Mouse (Mus musculus) ES-Bruce4 (cell line): ENCODE results near the gene Ppm1e. TPM values are rescaled to one million over a fixed set of nuclear protein-coding genes. Genes with fewer than 3 reads are reported as not detected.

Experiments used
- H3K27ac ChIP-seq: 2 replicates; pipeline ENCODE4 v1.5.1; 2012; ENCODE audit warnings: low read length, inconsistent platforms; ENCODE audit not compliant: insufficient read depth
- H3K27me3 ChIP-seq: 2 replicates; pipeline ENCODE4 v1.6.1; 2012; ENCODE audit warnings: mild to moderate bottlenecking, low read length, inconsistent platforms; ENCODE audit not compliant: control insufficient read depth, poor library complexity, insufficient read depth, severe bottlenecking
- H3K36me3 ChIP-seq: 2 replicates; pipeline ENCODE4 v1.6.1; 2012; ENCODE audit warnings: inconsistent platforms, mild to moderate bottlenecking, low read length, moderate library complexity; ENCODE audit not compliant: control insufficient read depth, poor library complexity, insufficient read depth, severe bottlenecking
- H3K4me1 ChIP-seq: one replicate; pipeline ENCODE4 v1.8.1; 2011; ENCODE audit warnings: low read length; ENCODE audit not compliant: control insufficient read depth, insufficient read depth
- H3K4me3 ChIP-seq: 2 replicates; pipeline ENCODE4 v1.5.1; 2011; ENCODE audit warnings: low read depth, mild to moderate bottlenecking, low read length
- H3K9ac ChIP-seq: 2 replicates; pipeline ENCODE4 v1.6.1; 2012; ENCODE audit warnings: low read depth, mild to moderate bottlenecking, inconsistent platforms; ENCODE audit not compliant: poor library complexity, severe bottlenecking
- H3K9me3 ChIP-seq: replicated peaks from 2 replicates; pipeline ENCODE4 v1.6.1; 2012; ENCODE audit warnings: mild to moderate bottlenecking, low read length, inconsistent platforms; ENCODE audit not compliant: control insufficient read depth, poor library complexity, insufficient read depth, severe bottlenecking
- CTCF ChIP-seq: IDR thresholded peaks from one replicate; pipeline ENCODE4 v1.8.1; 2011; ENCODE audit warnings: low read depth, low read length
- EP300 ChIP-seq: IDR thresholded peaks from 2 replicates; pipeline ENCODE4 v1.6.1; 2011; ENCODE audit warnings: low read depth, low read length; ENCODE audit not compliant: insufficient read depth
- POLR2A ChIP-seq: IDR thresholded peaks from one replicate; pipeline ENCODE4 v1.8.1; 2011; ENCODE audit warnings: low read length; ENCODE audit not compliant: insufficient read depth
- polyA plus RNA-seq: library from polyadenylated mRNA; stranded (reverse); fragments of >200 nt; gene quantifications from 2 replicates; pipeline ENCODE4 v1.2.4, GENCODE M21; 2011; ENCODE audit warnings: low read depth; ENCODE audit not compliant: missing spikeins, insufficient read depth, insufficient read length

The Ppm1e gene
- polyA plus RNA-seq = 1.2 and 1.4 TPM in 2 replicates

GRCm38 (mm10) chr11:87358331-87359261 lies at the start of gene Ppm1e:
TSS of gene Ppm1e (minus strand) at chr11:87359023.
- Histone ChIP-seq H3K9me3 (no peaks in the 10 kb centered on the region; the same call in 1 of the 2 replicates), H3K36me3 (no peaks in the 10 kb centered on the region), H3K9ac (peak within 1 kb of the TSS; percentile 83), H3K27ac (no peak within 1 kb of the TSS), H3K4me1 (no peaks in the 10 kb centered on the region), H3K4me3 (peak within 1 kb of the TSS; percentile 83), H3K27me3 (peaks cover 13% of the 10 kb centered on the region)
- TF ChIP-seq POLR2A (no peak), EP300 (no peak), CTCF (no peak)

- Histone ChIP-seq H3K27me3 (no peaks in the 10 kb centered on the region), H3K4me3 (peak within 1 kb of the TSS; percentile 95), H3K27ac (peak within 1 kb of the TSS; percentile 93), H3K4me1 (no peaks in the 10 kb centered on the region), H3K36me3 (no peaks in the 10 kb centered on the region), H3K9me3 (no peaks in the 10 kb centered on the region), H3K9ac (peak within 1 kb of the TSS; percentile 95)
- TF ChIP-seq POLR2A (peak; percentile 31), EP300 (no peak)
Measured at GRCm38 (mm10) chr11:87404876-87405275, 46.1 kb upstream of the Ppm1e start, which contains the start of the genes Rad51c and Tex14. TSS of gene Rad51c (minus strand) at chr11:87404954. TSS of gene Tex14 (plus strand) at chr11:87405065.

- no peaks in the 10 kb centered on the region for H3K36me3 ChIP-seq
- no peaks in the 10 kb centered on the region for H3K4me1 ChIP-seq
- peak overlapping the region; percentile 95 for H3K4me3 ChIP-seq
- TF ChIP-seq POLR2A = peak; percentile 92
- no peak for TF ChIP-seq CTCF
- 0 out of 2 replicates have a peak, but pooled peaks have one; percentile 31 for TF ChIP-seq EP300
- peak overlapping the region; percentile 93 for H3K27ac ChIP-seq
- H3K9ac ChIP-seq = peak overlapping the region; percentile 95
- no peaks in the 10 kb centered on the region for H3K27me3 ChIP-seq
- no peaks in the 10 kb centered on the region for H3K9me3 ChIP-seq
Measured at GRCm38 (mm10) chr11:87404111-87404853, 45.5 kb upstream of the Ppm1e start.

- Histone ChIP-seq H3K4me1 (no peaks in the 10 kb centered on the region), H3K9ac (no peak overlapping the region), H3K36me3 (peaks cover 2% of the 10 kb centered on the region), H3K27ac (no peak overlapping the region), H3K4me3 (no peak overlapping the region), H3K9me3 (no peaks in the 10 kb centered on the region), H3K27me3 (no peaks in the 10 kb centered on the region)
- TF ChIP-seq POLR2A (no peak), EP300 (no peak), CTCF (no peak)
Measured at GRCm38 (mm10) chr11:87398402-87398801, 39.6 kb upstream of the Ppm1e start.

- H3K27me3 ChIP-seq = no peaks in the 10 kb centered on the region
- no peaks in the 10 kb centered on the region for H3K9me3 ChIP-seq
- no peaks in the 10 kb centered on the region for H3K4me1 ChIP-seq
- no peak for TF ChIP-seq POLR2A
- TF ChIP-seq CTCF = peak; percentile 3
- H3K4me3 ChIP-seq = no peak overlapping the region
- H3K36me3 ChIP-seq = peaks cover 10% of the 10 kb centered on the region
- H3K27ac ChIP-seq = no peak overlapping the region
- H3K9ac ChIP-seq = no peak overlapping the region
Measured at GRCm38 (mm10) chr11:87393855-87394254, 35.0 kb upstream of the Ppm1e start.

GRCm38 (mm10) chr11:87385676-87386075 lies 26.9 kb upstream of the Ppm1e start:
- Histone ChIP-seq H3K4me3 (no peak overlapping the region), H3K9me3 (no peaks in the 10 kb centered on the region), H3K27ac (no peak overlapping the region), H3K36me3 (peaks cover 2% of the 10 kb centered on the region), H3K4me1 (no peaks in the 10 kb centered on the region), H3K27me3 (no peaks in the 10 kb centered on the region), H3K9ac (no peak overlapping the region)
- no peak for TF ChIP-seq EP300
- TF ChIP-seq CTCF = no peak
- no peak for TF ChIP-seq POLR2A
